Mouse (Mus musculus): Measurements from ENCODE around the gene Tfe3. TPM values are rescaled to one million over a fixed set of nuclear protein-coding genes. Genes with fewer than 3 reads are reported as not detected.
"Not testable (repeated sequence)": the region's sequence is repeated elsewhere in the genome, so short reads cannot be mapped to it uniquely, and the experiment has no call there.

The Tfe3 gene
- polyA plus RNA-seq, 1 experiment from 2014 or later: 30.9 TPM

GRCm38 (mm10) chrX:7745429-7745828 lies 16.9 kb upstream of the Tfe3 start:
- no peaks in the 10 kb centered on the region for H3K4me1 ChIP-seq (ENCODE audit: insufficient read depth, low read length)
- H3K4me3 ChIP-seq (ENCODE audit: low read length): no peak overlapping the region
- H3K4me2 ChIP-seq (replicated peaks; ENCODE audit: low read depth, low read length): no peak overlapping the region
- ATAC-seq (ENCODE audit: low FRiP score, low TSS enrichment): no peak
- H3K36me3 ChIP-seq (ENCODE audit: insufficient read depth, low read length): no peaks in the 10 kb centered on the region
- H3K27ac ChIP-seq (ENCODE audit: low read length): no peak overlapping the region
- H3K9ac ChIP-seq (replicated peaks; ENCODE audit: low read length): no peak overlapping the region
- no peaks in the 10 kb centered on the region for H3K27me3 ChIP-seq (ENCODE audit: insufficient read depth, low read length)
- 90% methylated on average over 8 of the region's 8 CpGs for WGBS
- H3K9me3 ChIP-seq (ENCODE audit: low read length): no peaks in the 10 kb centered on the region

GRCm38 (mm10) chrX:7750432-7751116 lies 11.8 kb upstream of the Tfe3 start, which contains the start of gene Ccdc120:
Gene Ccdc120 (minus strand): TSS chrX:7750905.
- Histone ChIP-seq H3K9me3 (ENCODE audit: low read length) (no peaks in the 10 kb centered on the region), H3K4me1 (ENCODE audit: insufficient read depth, low read length) (no peaks in the 10 kb centered on the region)
- WGBS: 12% methylated on average over 52 of the region's 56 CpGs

GRCm38 (mm10) chrX:7753627-7754026 lies 8.7 kb upstream of the Tfe3 start:
- ATAC-seq (ENCODE audit: low FRiP score, low TSS enrichment); H3K4me1 ChIP-seq (ENCODE audit: insufficient read depth, low read length); H3K27me3 ChIP-seq (ENCODE audit: insufficient read depth, low read length); H3K4me3 ChIP-seq (ENCODE audit: low read length); H3K9ac ChIP-seq (replicated peaks; ENCODE audit: low read length); H3K4me2 ChIP-seq (replicated peaks; ENCODE audit: low read depth, low read length); H3K36me3 ChIP-seq (ENCODE audit: insufficient read depth, low read length); H3K27ac ChIP-seq (ENCODE audit: low read length); H3K9me3 ChIP-seq (ENCODE audit: low read length): not testable (repeated sequence)
- 39% methylated on average over 3 of the region's 3 CpGs for WGBS

More at GRCm38 (mm10) chrX:7750432-7751116, 11.8 kb upstream of the Tfe3 start, which contains the start of gene Ccdc120:
- no peak within 1 kb of the TSS for H3K27ac ChIP-seq (ENCODE audit: low read length)
- peak within 1 kb of the TSS; percentile 70 for H3K9ac ChIP-seq (replicated peaks; ENCODE audit: low read length)
- peak; percentile 85 for ATAC-seq (ENCODE audit: low FRiP score, low TSS enrichment)
- H3K4me3 ChIP-seq (ENCODE audit: low read length): peak within 1 kb of the TSS; percentile 72
- H3K4me2 ChIP-seq (replicated peaks; ENCODE audit: low read depth, low read length): peak within 1 kb of the TSS; percentile 53
- no peaks in the 10 kb centered on the region for H3K27me3 ChIP-seq (ENCODE audit: insufficient read depth, low read length)
- H3K36me3 ChIP-seq (ENCODE audit: insufficient read depth, low read length): no peaks in the 10 kb centered on the region

- H3K9ac ChIP-seq (replicated peaks; ENCODE audit: low read length): peak overlapping the region; percentile 70
- peaks cover 22% of the 10 kb centered on the region for H3K4me1 ChIP-seq (ENCODE audit: insufficient read depth, low read length)
- peak overlapping the region; percentile 44 for H3K27ac ChIP-seq (ENCODE audit: low read length)
- peak overlapping the region; percentile 67 for H3K4me3 ChIP-seq (ENCODE audit: low read length)
- 17% methylated on average over 21 of the region's 21 CpGs for WGBS
- peak; percentile 13; the same call in 1 of the 2 replicates for ATAC-seq (ENCODE audit: low FRiP score, low TSS enrichment)
- H3K36me3 ChIP-seq (ENCODE audit: insufficient read depth, low read length): peaks cover 11% of the 10 kb centered on the region; the same call in 1 of the 2 replicates
- no peaks in the 10 kb centered on the region for H3K27me3 ChIP-seq (ENCODE audit: insufficient read depth, low read length)
- H3K9me3 ChIP-seq (ENCODE audit: low read length): no peaks in the 10 kb centered on the region
- H3K4me2 ChIP-seq (replicated peaks; ENCODE audit: low read depth, low read length): peak overlapping the region; percentile 63
Observed at GRCm38 (mm10) chrX:7762921-7763197, 499 bp downstream of the Tfe3 start.

- H3K27me3 ChIP-seq (ENCODE audit: insufficient read depth, low read length): no peaks in the 10 kb centered on the region
- peak overlapping the region; percentile 63 for H3K4me2 ChIP-seq (replicated peaks; ENCODE audit: low read depth, low read length)
- peak overlapping the region; percentile 70 for H3K9ac ChIP-seq (replicated peaks; ENCODE audit: low read length)
- peaks cover 22% of the 10 kb centered on the region for H3K4me1 ChIP-seq (ENCODE audit: insufficient read depth, low read length)
- peak overlapping the region; percentile 56 for H3K27ac ChIP-seq (ENCODE audit: low read length)
- H3K4me3 ChIP-seq (ENCODE audit: low read length): peak overlapping the region; percentile 67
- WGBS: 23% methylated on average over 21 of the region's 22 CpGs
- H3K36me3 ChIP-seq (ENCODE audit: insufficient read depth, low read length): peaks cover 19% of the 10 kb centered on the region; the same call in 1 of the 2 replicates
- ATAC-seq (ENCODE audit: low FRiP score, low TSS enrichment): peak; percentile 5; the same call in 1 of the 2 replicates
- no peaks in the 10 kb centered on the region for H3K9me3 ChIP-seq (ENCODE audit: low read length)
Observed at GRCm38 (mm10) chrX:7763631-7764393, 1.5 kb downstream of the Tfe3 start.

- Histone ChIP-seq H3K9me3 (ENCODE audit: low read length) (no peaks in the 10 kb centered on the region), H3K9ac (replicated peaks; ENCODE audit: low read length) (peak overlapping the region; percentile 70), H3K4me3 (ENCODE audit: low read length) (peak overlapping the region; percentile 67), H3K4me1 (ENCODE audit: insufficient read depth, low read length) (peaks cover 22% of the 10 kb centered on the region), H3K27me3 (ENCODE audit: insufficient read depth, low read length) (no peaks in the 10 kb centered on the region), H3K27ac (ENCODE audit: low read length) (peak overlapping the region; percentile 18; the same call in 1 of the 2 replicates), H3K4me2 (replicated peaks; ENCODE audit: low read depth, low read length) (peak overlapping the region; percentile 63), H3K36me3 (ENCODE audit: insufficient read depth, low read length) (peaks cover 19% of the 10 kb centered on the region; the same call in 1 of the 2 replicates)
- WGBS: 26% methylated on average over 9 of the region's 9 CpGs
- ATAC-seq (ENCODE audit: low FRiP score, low TSS enrichment): no peak
Observed at GRCm38 (mm10) chrX:7764657-7765280, 2.4 kb downstream of the Tfe3 start.

- ATAC-seq (ENCODE audit: low FRiP score, low TSS enrichment): no peak
- H3K9ac ChIP-seq (replicated peaks; ENCODE audit: low read length): peak overlapping the region; percentile 38; the same call in 1 of the 2 replicates
- no peaks in the 10 kb centered on the region for H3K9me3 ChIP-seq (ENCODE audit: low read length)
- H3K36me3 ChIP-seq (ENCODE audit: insufficient read depth, low read length): peaks cover 19% of the 10 kb centered on the region; the same call in 1 of the 2 replicates
- WGBS: 25% methylated on average over 13 of the region's 13 CpGs
- H3K4me3 ChIP-seq (ENCODE audit: low read length): peak overlapping the region; percentile 67
- H3K4me1 ChIP-seq (ENCODE audit: insufficient read depth, low read length): peaks cover 22% of the 10 kb centered on the region
- peak overlapping the region; percentile 63 for H3K4me2 ChIP-seq (replicated peaks; ENCODE audit: low read depth, low read length)
- H3K27me3 ChIP-seq (ENCODE audit: insufficient read depth, low read length): no peaks in the 10 kb centered on the region
- peak overlapping the region; percentile 36; the same call in 1 of the 2 replicates for H3K27ac ChIP-seq (ENCODE audit: low read length)
Observed at GRCm38 (mm10) chrX:7765281-7765670, 2.9 kb downstream of the Tfe3 start.

- Histone ChIP-seq H3K36me3 (ENCODE audit: insufficient read depth, low read length) (peaks cover 21% of the 10 kb centered on the region; the same call in 1 of the 2 replicates), H3K4me2 (replicated peaks; ENCODE audit: low read depth, low read length) (peak overlapping the region; percentile 63), H3K4me1 (ENCODE audit: insufficient read depth, low read length) (peaks cover 22% of the 10 kb centered on the region), H3K4me3 (ENCODE audit: low read length) (peak overlapping the region; percentile 67), H3K9ac (replicated peaks; ENCODE audit: low read length) (peak overlapping the region; percentile 38; the same call in 1 of the 2 replicates), H3K27me3 (ENCODE audit: insufficient read depth, low read length) (no peaks in the 10 kb centered on the region), H3K27ac (ENCODE audit: low read length) (peak overlapping the region; percentile 36; the same call in 1 of the 2 replicates), H3K9me3 (ENCODE audit: low read length) (no peaks in the 10 kb centered on the region)
- ATAC-seq (ENCODE audit: low FRiP score, low TSS enrichment): peak; percentile 65
- WGBS: 18% methylated on average over 11 of the region's 11 CpGs
Observed at GRCm38 (mm10) chrX:7765764-7766163, 3.4 kb downstream of the Tfe3 start.

- H3K4me3 ChIP-seq (ENCODE audit: low read length): no peak overlapping the region
- H3K27me3 ChIP-seq (ENCODE audit: insufficient read depth, low read length): no peaks in the 10 kb centered on the region
- no peak overlapping the region for H3K27ac ChIP-seq (ENCODE audit: low read length)
- no peaks in the 10 kb centered on the region for H3K9me3 ChIP-seq (ENCODE audit: low read length)
- no peak overlapping the region for H3K9ac ChIP-seq (replicated peaks; ENCODE audit: low read length)
- no peak for ATAC-seq (ENCODE audit: low FRiP score, low TSS enrichment)
- WGBS: 92% methylated on average over 7 of the region's 7 CpGs
- no peak overlapping the region for H3K4me2 ChIP-seq (replicated peaks; ENCODE audit: low read depth, low read length)
- H3K4me1 ChIP-seq (ENCODE audit: insufficient read depth, low read length): peaks cover 16% of the 10 kb centered on the region
- H3K36me3 ChIP-seq (ENCODE audit: insufficient read depth, low read length): peaks cover 38% of the 10 kb centered on the region
Observed at GRCm38 (mm10) chrX:7769302-7770017, 7.1 kb downstream of the Tfe3 start.
